Comparison of ENCODE assay signal across 20 mouse cellular contexts in the genomic region with DNA sequence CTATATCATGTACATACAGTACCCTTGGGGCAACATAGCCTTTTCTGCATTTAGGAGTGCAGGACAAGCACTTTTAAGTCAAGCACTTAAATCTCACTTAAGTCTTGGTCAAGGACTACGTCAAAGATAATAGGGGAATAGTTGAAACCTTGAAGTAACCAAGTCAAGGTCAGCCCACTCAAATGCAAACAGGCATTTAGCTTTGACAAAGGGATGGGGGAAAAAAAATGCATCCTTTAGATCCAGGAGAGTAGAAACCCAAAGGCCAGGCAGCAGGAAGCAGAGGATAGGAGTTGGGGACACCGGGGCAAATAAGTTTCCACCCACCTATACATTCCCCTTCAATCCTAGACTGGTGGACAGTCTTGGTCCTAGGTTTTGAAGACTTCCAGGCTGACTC.
"Had no signal": no experiment of that assay in that cellular context is flagged by ENCODE, and none has a peak within 500 bp of the region (broad histone marks: within the 10 kb centered on the region; RNA-seq: fewer than 3 reads in every experiment).

No protein-coding gene starts in this region.

- DNase-seq: liver, embryonic 13.5 days; liver, postnatal 0 days; lung, postnatal 14 days; lung, postnatal 36 days; retina, postnatal 1 day; right cerebral cortex, adult 18-20 months; right cerebral cortex, postnatal 25 days; right cerebral cortex, postnatal 4 days; spleen, adult 18-20 months; thymus, adult 2 months; thymus, postnatal 25 days; thymus, postnatal 4 days had no signal

- H3K9me3 ChIP-seq: liver, embryonic 13.5 days; liver, embryonic 15.5 days; lung, embryonic 15.5 days; midbrain, embryonic 13.5 days; neural tube, embryonic 13.5 days; neural tube, embryonic 15.5 days had no signal

- H3K27me3 ChIP-seq: liver, embryonic 13.5 days; liver, embryonic 15.5 days; lung, embryonic 15.5 days; midbrain, embryonic 13.5 days; neural tube, embryonic 13.5 days; neural tube, embryonic 15.5 days had no signal

- H3K4me1 ChIP-seq: midbrain, embryonic 13.5 days had no signal

- H3K4me3 ChIP-seq: liver, embryonic 13.5 days; liver, embryonic 15.5 days; lung, embryonic 15.5 days; midbrain, embryonic 13.5 days; myocyte; neural tube, embryonic 13.5 days; neural tube, embryonic 15.5 days had no signal

- ATAC-seq: liver, postnatal 0 days; lung, postnatal 0 days; midbrain, embryonic 13.5 days; midbrain, embryonic 16.5 days had no signal

- H3K36me3 ChIP-seq: neural tube, embryonic 15.5 days had no signal
